ENCODE assay signal across 10 mouse cellular contexts in genomic region chr5:73360240-73360639, GRCm38 (mm10). TPM values are rescaled to one million over a fixed set of nuclear protein-coding genes. Genes with fewer than 3 reads are reported as not detected.
A peak's percentile ranks its signal among the peaks of the same experiment; 100 is the strongest.
DNase-seq lines count a peak whose midpoint lies in the region; ATAC-seq and TF ChIP-seq lines count a peak whose summit lies in the region.
"Had no signal": no experiment of that assay in that cellular context is flagged by ENCODE, and none has a peak within 500 bp of the region (broad histone marks: within the 10 kb centered on the region; RNA-seq: fewer than 3 reads in every experiment).

No protein-coding gene starts in this region.

- DNase-seq in forebrain, embryonic 10.5 days (ENCODE audit: extremely low spot score, low spot score): no peak
- no peak for DNase-seq in forebrain, embryonic 11.5 days (ENCODE audit: low spot score)
- DNase-seq in left cerebral cortex, adult 2 months (ENCODE audit: extremely low spot score in 1 of 2, low spot score in 2 of 2): no peak
- no peak for DNase-seq in left cerebral cortex, postnatal 14 days (ENCODE audit: low spot score in 2 of 2)
- no peak for DNase-seq in hindbrain, postnatal 0 days (ENCODE audit: low spot score)
- no peak for DNase-seq in cerebellum, adult 9-10 months
- DNase-seq in right cerebral cortex, adult 2 months (ENCODE audit: low spot score in 2 of 2): no peak
- DNase-seq: cerebellum, adult 18-20 months; lung, postnatal 4 days had no signal

- H3K9me3 ChIP-seq in forebrain, embryonic 10.5 days: no peaks in the 10 kb centered on the region
- H3K9me3 ChIP-seq in forebrain, embryonic 11.5 days (ENCODE audit: control insufficient read depth, low read length): no peaks in the 10 kb centered on the region
- no peaks in the 10 kb centered on the region for H3K9me3 ChIP-seq in hindbrain, postnatal 0 days (ENCODE audit: low read length)
- H3K9me3 ChIP-seq in neural tube, embryonic 12.5 days: no peaks in the 10 kb centered on the region

- H3K4me2 ChIP-seq in forebrain, embryonic 11.5 days (ENCODE audit: low read depth, low read length, severe bottlenecking): no peak overlapping the region
- H3K4me2 ChIP-seq in hindbrain, postnatal 0 days (ENCODE audit: low read depth, low read length): peak overlapping the region; percentile 40
- peak overlapping the region; percentile 18; the same call in 1 of the 2 replicates for H3K4me2 ChIP-seq in neural tube, embryonic 12.5 days (replicated peaks)

- H3K27ac ChIP-seq in forebrain, embryonic 10.5 days: no peak overlapping the region
- no peak overlapping the region for H3K27ac ChIP-seq in forebrain, embryonic 11.5 days (ENCODE audit: low read depth, low read length)
- H3K27ac ChIP-seq in left cerebral cortex, adult 2 months: peak overlapping the region; percentile 88; the same call in 1 of the 2 replicates
- no peak overlapping the region for H3K27ac ChIP-seq in hindbrain, postnatal 0 days
- no peak overlapping the region for H3K27ac ChIP-seq in neural tube, embryonic 12.5 days

- intact Hi-C loops in left cerebral cortex, adult 2 months (cut with DNase I): no loop called here
- intact Hi-C loops in left cerebral cortex, postnatal 14 days (cut with DNase I): no loop called here

- 0 out of 2 replicates have a peak, but pooled peaks cover 2% of the 10 kb centered on the region for H3K27me3 ChIP-seq in forebrain, embryonic 10.5 days (ENCODE audit: poor library complexity, severe bottlenecking)
- no peaks in the 10 kb centered on the region for H3K27me3 ChIP-seq in forebrain, embryonic 11.5 days (ENCODE audit: control insufficient read depth, insufficient read depth, low read length)
- no peaks in the 10 kb centered on the region for H3K27me3 ChIP-seq in hindbrain, postnatal 0 days (ENCODE audit: insufficient read depth, low read length)
- no peaks in the 10 kb centered on the region for H3K27me3 ChIP-seq in neural tube, embryonic 12.5 days (replicated peaks)

- peaks cover 10% of the 10 kb centered on the region for H3K4me1 ChIP-seq in forebrain, embryonic 10.5 days
- H3K4me1 ChIP-seq in forebrain, embryonic 11.5 days (replicated peaks; ENCODE audit: control insufficient read depth, insufficient read depth, low read length): no peaks in the 10 kb centered on the region; the same call in 1 of the 2 replicates
- H3K4me1 ChIP-seq in hindbrain, postnatal 0 days (ENCODE audit: insufficient read depth, low read length): no peaks in the 10 kb centered on the region
- H3K4me1 ChIP-seq in neural tube, embryonic 12.5 days: 0 out of 2 replicates have a peak, but pooled peaks cover 3% of the 10 kb centered on the region

- TF ChIP-seq CTCF in left cerebral cortex, adult 2 months (IDR thresholded peaks at IDR 0.05): no peak
- TF ChIP-seq CTCF in hindbrain, postnatal 0 days (IDR thresholded peaks at IDR 0.05; ENCODE audit: low read depth): no peak

- no peaks in the 10 kb centered on the region for H3K36me3 ChIP-seq in forebrain, embryonic 10.5 days (replicated peaks)
- no peaks in the 10 kb centered on the region for H3K36me3 ChIP-seq in forebrain, embryonic 11.5 days (ENCODE audit: control insufficient read depth, insufficient read depth, low read length)
- no peaks in the 10 kb centered on the region for H3K36me3 ChIP-seq in hindbrain, postnatal 0 days (ENCODE audit: insufficient read depth, low read length)
- no peaks in the 10 kb centered on the region for H3K36me3 ChIP-seq in neural tube, embryonic 12.5 days

- peak overlapping the region; percentile 12; the same call in 1 of the 2 replicates for H3K4me3 ChIP-seq in forebrain, embryonic 10.5 days
- no peak overlapping the region for H3K4me3 ChIP-seq in forebrain, embryonic 11.5 days (ENCODE audit: low read depth, low read length)
- no peak overlapping the region for H3K4me3 ChIP-seq in left cerebral cortex, adult 2 months
- peak overlapping the region; percentile 18; the same call in 1 of the 2 replicates for H3K4me3 ChIP-seq in hindbrain, postnatal 0 days (ENCODE audit: low read length)
- H3K4me3 ChIP-seq in neural tube, embryonic 12.5 days: no peak overlapping the region

- 34% methylated on average over 12 of the region's 12 CpGs for WGBS in forebrain, embryonic 10.5 days
- 31% methylated on average over 12 of the region's 12 CpGs for WGBS in forebrain, embryonic 11.5 days
- WGBS in hindbrain, postnatal 0 days: 27% methylated on average over 12 of the region's 12 CpGs
- WGBS in neural tube, embryonic 12.5 days: 29% methylated on average over 12 of the region's 12 CpGs

- ATAC-seq in forebrain, embryonic 11.5 days (replicated peaks; ENCODE audit: low FRiP score): no peak
- ATAC-seq in hindbrain, postnatal 0 days: no peak
- no peak for ATAC-seq in neural tube, embryonic 12.5 days (ENCODE audit: low FRiP score, low read depth)

- no peak overlapping the region for H3K9ac ChIP-seq in forebrain, embryonic 11.5 days (ENCODE audit: low read length)
- no peak overlapping the region for H3K9ac ChIP-seq in hindbrain, postnatal 0 days (replicated peaks; ENCODE audit: low read length)
- H3K9ac ChIP-seq in neural tube, embryonic 12.5 days: no peak overlapping the region

RNA-seq across cellular contexts. Expression of gene Ociad2, which starts 19.4 kb away (rescaled TPM):
- polyA plus RNA-seq in forebrain, embryonic 10.5 days (2016; fragmentation: Nextera tagmentation; extraction: Ambion mirVana): 8.7 and 9.8 TPM in 2 replicates
- 8.8 and 9.1 TPM in 2 replicates for polyA plus RNA-seq in forebrain, embryonic 11.5 days (2014; fragmentation: Nextera tagmentation; extraction: Ambion mirVana)
- 100 to 1,000 TPM; 114 to 137 TPM for total RNA-seq in left cerebral cortex, adult 2 months (2021)
- 100 to 1,000 TPM in 1 of 2 experiments, 10 to 100 TPM in 1; 88.3 to 110 TPM for total RNA-seq in left cerebral cortex, postnatal 14 days (2021)
- total RNA-seq in hindbrain, postnatal 0 days (2014; rRNA removed): 7.2 and 15.7 TPM in 2 replicates
- polyA plus RNA-seq in hindbrain, postnatal 0 days (2015; fragmentation: Nextera tagmentation; extraction: Ambion mirVana): 28.8 and 31.3 TPM in 2 replicates
- polyA plus RNA-seq in neural tube, embryonic 12.5 days (2016; fragmentation: Nextera tagmentation; extraction: Ambion mirVana): 12.3 and 12.5 TPM in 2 replicates

RNA-seq across cellular contexts. Expression of gene Cwh43, which starts 45.6 kb away (rescaled TPM):
- not detected in 2 replicates for polyA plus RNA-seq in forebrain, embryonic 10.5 days (2016; fragmentation: Nextera tagmentation; extraction: Ambion mirVana)
- polyA plus RNA-seq in forebrain, embryonic 11.5 days (2014; fragmentation: Nextera tagmentation; extraction: Ambion mirVana): not detected in 2 replicates
- 1 to 10 TPM; 1.6 to 1.9 TPM for total RNA-seq in left cerebral cortex, adult 2 months (2021)
- total RNA-seq in left cerebral cortex, postnatal 14 days (2021): 1 to 10 TPM; 4.0 to 6.4 TPM
- 0.29 and 0.68 TPM in 2 replicates for total RNA-seq in hindbrain, postnatal 0 days (2014; rRNA removed)
- 0.61 and 0.96 TPM in 2 replicates for polyA plus RNA-seq in hindbrain, postnatal 0 days (2015; fragmentation: Nextera tagmentation; extraction: Ambion mirVana)
- not detected in 2 replicates for polyA plus RNA-seq in neural tube, embryonic 12.5 days (2016; fragmentation: Nextera tagmentation; extraction: Ambion mirVana)

Comparison
In these comparisons a context has a peak if more than half of its experiments do, and no peak if none do; other contexts are left out.
1. H3K4me3 ChIP-seq: peak in forebrain, embryonic 10.5 days (single experiment) and hindbrain, postnatal 0 days (single experiment); none in forebrain, embryonic 11.5 days (single experiment), left cerebral cortex, adult 2 months (single experiment) and neural tube, embryonic 12.5 days (single experiment).